Mouse (Mus musculus): ENCODE data around the gene Rpa1. TPM values are rescaled to one million over a fixed set of nuclear protein-coding genes. Genes with fewer than 3 reads are reported as not detected.

The Rpa1 gene
- polyA plus RNA-seq, 1 experiment, result 17.1 TPM

DNA sequence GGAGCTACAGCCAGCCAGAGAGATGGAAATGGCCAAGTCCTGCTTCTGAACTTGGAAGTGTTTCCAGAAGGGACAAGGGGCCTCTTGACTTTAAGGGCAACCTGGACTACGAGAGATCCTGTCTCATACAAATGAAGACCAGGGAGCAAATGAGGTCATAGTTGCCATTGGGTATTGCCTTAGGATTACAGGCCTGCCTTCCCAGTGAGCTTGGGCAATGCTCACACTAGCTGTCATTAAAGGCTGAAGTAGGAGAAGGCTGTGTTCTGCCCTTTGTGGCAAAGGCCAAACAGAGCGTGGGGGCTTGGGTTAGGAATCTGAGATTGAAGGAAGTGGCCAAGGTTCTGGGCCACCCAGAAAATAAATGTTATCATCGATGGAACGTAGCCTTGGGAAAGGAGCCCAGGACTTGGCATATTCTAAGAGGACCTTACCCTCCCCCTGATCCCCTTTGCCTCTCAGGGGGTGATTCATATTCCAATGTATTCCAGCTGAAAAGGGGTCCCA lies 97.1 kb downstream of the Rpa1 start:
- H3K4me1 ChIP-seq (ENCODE audit: control insufficient read depth, insufficient read depth, low read length), result peaks cover 7% of the 10 kb centered on the region; the same call in 1 of the 2 replicates
- DNase-seq, result no peak
- TF ChIP-seq POLR2A (IDR thresholded peaks at IDR 0.05; ENCODE audit: borderline replicate concordance, extremely low read depth, low read depth, low read length), result no peak
- no peak for TF ChIP-seq CTCF (IDR thresholded peaks at IDR 0.05; ENCODE audit: insufficient read depth, low read length)

DNA sequence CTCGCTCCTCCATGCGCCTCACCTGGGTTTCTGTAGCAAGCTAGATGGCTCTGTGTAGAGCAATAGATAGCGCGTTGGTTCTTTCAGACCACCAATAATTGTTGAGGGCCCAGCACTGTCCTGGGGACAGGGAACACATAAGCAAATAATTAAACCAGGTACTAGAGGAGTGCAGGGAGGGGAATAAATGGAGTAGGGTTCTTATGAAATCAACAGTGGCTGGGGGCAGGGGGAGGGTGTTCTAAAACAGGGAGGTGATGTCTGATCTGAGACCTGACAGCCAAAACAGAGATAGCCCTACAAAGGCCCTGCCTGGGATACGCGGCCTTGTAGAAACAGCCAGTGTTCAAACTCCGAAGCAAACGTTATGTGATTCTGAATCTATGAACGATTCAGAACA lies 98.5 kb downstream of the Rpa1 start:
- WGBS, result 71% methylated on average over 9 of the region's 9 CpGs
- Histone ChIP-seq H3K4me3 (replicated peaks; ENCODE audit: extremely low read depth, low read depth, low read length) (no peak overlapping the region), H3K4me1 (ENCODE audit: control insufficient read depth, insufficient read depth, low read length) (no peaks in the 10 kb centered on the region; the same call in 1 of the 2 replicates)
- no peak for DNase-seq
- no peak for TF ChIP-seq POLR2A (IDR thresholded peaks at IDR 0.05; ENCODE audit: borderline replicate concordance, extremely low read depth, low read depth, low read length)
- TF ChIP-seq CTCF (IDR thresholded peaks at IDR 0.05; ENCODE audit: insufficient read depth, low read length), result no peak

More for the DNA sequence above, 97.1 kb downstream of the Rpa1 start:
- WGBS, result 65% methylated on average over 4 of the region's 4 CpGs
- H3K4me3 ChIP-seq (replicated peaks; ENCODE audit: extremely low read depth, low read depth, low read length), result no peak overlapping the region

Other genes with a start within 250 kb of the Rpa1 start
- gene Hic1, start 178.8 kb downstream of the Rpa1 start, polyA plus RNA-seq (2012; rRNA removed), result 21.4 and 33.8 TPM in 2 replicates
- gene Ovca2, start 169.5 kb downstream of the Rpa1 start, polyA plus RNA-seq (2012; rRNA removed), result 15.3 and 21.1 TPM in 2 replicates
- gene Dph1, start 157.1 kb downstream of the Rpa1 start, polyA plus RNA-seq (2012; rRNA removed), result 21.0 and 25.7 TPM in 2 replicates
- 11.6 and 12.5 TPM in 2 replicates for gene Rtn4rl1, start 154.5 kb downstream of the Rpa1 start, polyA plus RNA-seq (2012; rRNA removed)
- gene Smyd4, start 109 bp upstream of the Rpa1 start, polyA plus RNA-seq (2012; rRNA removed), result 3.6 and 5.2 TPM in 2 replicates
- gene Serpinf1, start 74.4 kb upstream of the Rpa1 start, polyA plus RNA-seq (2012; rRNA removed), result 96.0 and 110 TPM in 2 replicates
- gene Serpinf2, start 91.3 kb upstream of the Rpa1 start, polyA plus RNA-seq (2012; rRNA removed), result 0.60 and 0.82 TPM in 2 replicates
- 27.9 and 29.9 TPM in 2 replicates for gene Wdr81, start 106.4 kb upstream of the Rpa1 start, polyA plus RNA-seq (2012; rRNA removed)
- gene Tlcd2, start 113.4 kb upstream of the Rpa1 start, polyA plus RNA-seq (2012; rRNA removed), result 15.3 and 29.6 TPM in 2 replicates
- 67.9 and 90.2 TPM in 2 replicates for gene Prpf8, start 138.5 kb upstream of the Rpa1 start, polyA plus RNA-seq (2012; rRNA removed)
- gene Rilp, start 161.8 kb upstream of the Rpa1 start, polyA plus RNA-seq (2012; rRNA removed), result 14.5 and 15.3 TPM in 2 replicates
- 50.1 and 58.6 TPM in 2 replicates for gene Scarf1, start 165.2 kb upstream of the Rpa1 start, polyA plus RNA-seq (2012; rRNA removed)
- 68.2 and 78.7 TPM in 2 replicates for gene Slc43a2, start 183.4 kb upstream of the Rpa1 start, polyA plus RNA-seq (2012; rRNA removed)
- 56.1 and 70.4 TPM in 2 replicates for gene Pitpna, start 239.8 kb upstream of the Rpa1 start, polyA plus RNA-seq (2012; rRNA removed)

Data from lung, adult 2 months (tissue).